Mouse (Mus musculus): ENCODE results near the gene Slc34a3. TPM values are rescaled to one million over a fixed set of nuclear protein-coding genes. Genes with fewer than 3 reads are reported as not detected.
A peak's percentile ranks its signal among the peaks of the same experiment; 100 is the strongest.

Slc34a3 gene
- total and polyA plus RNA-seq, 3 experiments, result 0.03 to 0.04 TPM; not detected in 1

- TF ChIP-seq MEF2A (IDR thresholded peaks at IDR 0.05; ENCODE audit: extremely low read depth, insufficient replicate concordance, low read depth, low read length, poor library complexity, severe bottlenecking) (no peak), TCF12 (IDR thresholded peaks at IDR 0.05; ENCODE audit: low read depth, low read length) (0 out of 2 replicates have a peak, but pooled peaks have one; percentile 47), ZC3H11A (IDR thresholded peaks at IDR 0.05; ENCODE audit: low read depth, low read length) (no peak), BHLHE40 (IDR thresholded peaks at IDR 0.05; ENCODE audit: borderline replicate concordance, low read depth, low read length) (peak; percentile 50; the same call in 1 of the 2 replicates), NELFE (IDR thresholded peaks at IDR 0.05; ENCODE audit: low read depth, low read length) (peak; percentile 75), POLR2AphosphoS2 (IDR thresholded peaks at IDR 0.05; ENCODE audit: low read length) (peak; percentile 59; the same call in 1 of the 2 replicates), SMC3 (IDR thresholded peaks at IDR 0.05; ENCODE audit: low read depth, low read length) (no peak), EP300 (IDR thresholded peaks at IDR 0.05; ENCODE audit: low read depth in 1 of 2, low read length in 2 of 2) (peak in 1 of 2 experiments; percentile 33; a peak in 1 of 4 replicates), USF2 (IDR thresholded peaks at IDR 0.05; ENCODE audit: borderline replicate concordance in 1 of 2, insufficient read depth in 1 of 2, low read depth in 1 of 2, low read length in 2 of 2) (peak in 1 of 2 experiments; percentile 67; a peak in 3 of 4 replicates), TAL1 (IDR thresholded peaks at IDR 0.05; ENCODE audit: low read length) (no peak), HCFC1 (IDR thresholded peaks at IDR 0.05; ENCODE audit: low read depth, low read length) (peak; percentile 61), ZNF384 (IDR thresholded peaks at IDR 0.05; ENCODE audit: low read depth, low read length) (no peak), SIN3A (IDR thresholded peaks at IDR 0.05; ENCODE audit: low read length) (peak; percentile 53), CTCF (IDR thresholded peaks at IDR 0.05 in 2 of 3, conservative IDR thresholded peaks at IDR 0.05 in 1 of 3; ENCODE audit: control insufficient read depth in 1 of 3, insufficient read depth in 1 of 3, low read depth in 2 of 3, low read length in 3 of 3, poor library complexity in 1 of 3, severe bottlenecking in 1 of 3) (no peak), GATA1 (IDR thresholded peaks at IDR 0.05; ENCODE audit: low read depth, low read length) (no peak), RCOR1 (IDR thresholded peaks at IDR 0.05; ENCODE audit: low read depth, low read length) (no peak; the same call in 1 of the 2 replicates)
These were observed 38.7 kb downstream of the Slc34a3 start (continued) for GRCm38 (mm10) chr2:25195211-25196156.

- H3K36me3 ChIP-seq (ENCODE audit: control insufficient read depth in 1 of 2, insufficient read depth in 2 of 2, low read length in 2 of 2), result peaks cover 0 to 17% of the 10 kb centered on the region in 2 experiments; a peak in 2 of 4 replicates
- TF ChIP-seq MAZ (IDR thresholded peaks at IDR 0.05; ENCODE audit: low read depth, low read length) (0 out of 2 replicates have a peak, but pooled peaks have one; percentile 45), ZNF384 (IDR thresholded peaks at IDR 0.05; ENCODE audit: low read depth, low read length) (no peak), MAFK (IDR thresholded peaks at IDR 0.05; ENCODE audit: borderline replicate concordance, low read depth, low read length) (no peak), MXI1 (IDR thresholded peaks at IDR 0.05; ENCODE audit: low read depth, low read length) (no peak), CTCF (IDR thresholded peaks at IDR 0.05 in 2 of 3, conservative IDR thresholded peaks at IDR 0.05 in 1 of 3; ENCODE audit: control insufficient read depth in 1 of 3, insufficient read depth in 1 of 3, low read depth in 2 of 3, low read length in 3 of 3, poor library complexity in 1 of 3, severe bottlenecking in 1 of 3) (no peak), SMC3 (IDR thresholded peaks at IDR 0.05; ENCODE audit: low read depth, low read length) (no peak), ZMIZ1 (IDR thresholded peaks at IDR 0.05; ENCODE audit: low read depth, low read length) (0 out of 2 replicates have a peak, but pooled peaks have one; percentile 38), E2F4 (IDR thresholded peaks at IDR 0.05; ENCODE audit: borderline replicate concordance, low read depth, low read length) (no peak), NELFE (IDR thresholded peaks at IDR 0.05; ENCODE audit: low read depth, low read length) (no peak; the same call in 1 of the 2 replicates), BHLHE40 (IDR thresholded peaks at IDR 0.05; ENCODE audit: borderline replicate concordance, low read depth, low read length) (peak; percentile 77), POLR2AphosphoS5 (IDR thresholded peaks at IDR 0.05; ENCODE audit: borderline replicate concordance, low read depth, low read length) (no peak), UBTF (IDR thresholded peaks at IDR 0.05; ENCODE audit: borderline replicate concordance, insufficient read depth, low read depth, low read length) (no peak), USF2 (IDR thresholded peaks at IDR 0.05; ENCODE audit: borderline replicate concordance in 1 of 2, insufficient read depth in 1 of 2, low read depth in 1 of 2, low read length in 2 of 2) (no peak), MAX (IDR thresholded peaks at IDR 0.05; ENCODE audit: low read length) (no peak), MYC (IDR thresholded peaks at IDR 0.05; ENCODE audit: low read depth, low read length) (no peak), TCF12 (IDR thresholded peaks at IDR 0.05; ENCODE audit: low read depth, low read length) (0 out of 2 replicates have a peak, but pooled peaks have one; percentile 4), POLR2A (IDR thresholded peaks at IDR 0.05; ENCODE audit: control insufficient read depth in 1 of 2, insufficient read depth in 1 of 2, low read depth in 1 of 2, low read length in 2 of 2, poor library complexity in 1 of 2) (peak in 1 of 2 experiments; percentile 62; a peak in 2 of 4 replicates), HCFC1 (IDR thresholded peaks at IDR 0.05; ENCODE audit: low read depth, low read length) (0 out of 2 replicates have a peak, but pooled peaks have one; percentile 11), POLR2AphosphoS2 (IDR thresholded peaks at IDR 0.05; ENCODE audit: low read length) (no peak; the same call in 1 of the 2 replicates), SIN3A (IDR thresholded peaks at IDR 0.05; ENCODE audit: low read length) (peak; percentile 2; the same call in 1 of the 2 replicates), MEF2A (IDR thresholded peaks at IDR 0.05; ENCODE audit: extremely low read depth, insufficient replicate concordance, low read depth, low read length, poor library complexity, severe bottlenecking) (no peak)
These were observed 39.5 kb downstream of the Slc34a3 start for GRCm38 (mm10) chr2:25194486-25195171.

More at GRCm38 (mm10) chr2:25194486-25195171, 39.5 kb downstream of the Slc34a3 start:
- Histone ChIP-seq H3K27me3 (ENCODE audit: control insufficient read depth in 1 of 2, insufficient read depth in 2 of 2, low read length in 2 of 2) (no peaks in the 10 kb centered on the region), H3K27ac (ENCODE audit: control insufficient read depth, low read depth, low read length) (peak overlapping the region; percentile 96), H3K9ac (ENCODE audit: control insufficient read depth, low read depth, low read length, poor library complexity, severe bottlenecking) (peak overlapping the region; percentile 87), H3K4me1 (ENCODE audit: control insufficient read depth in 1 of 2, insufficient read depth in 2 of 2, low read length in 2 of 2) (peaks cover 6 to 32% of the 10 kb centered on the region in 2 experiments), H3K9me3 (replicated peaks; ENCODE audit: insufficient read depth, low read length) (no peaks in the 10 kb centered on the region), H3K79me2 (ENCODE audit: control insufficient read depth, insufficient read depth, low read length, poor library complexity) (peaks cover 21% of the 10 kb centered on the region), H3K4me3 (ENCODE audit: control insufficient read depth in 1 of 2, insufficient read depth in 1 of 2, low read depth in 2 of 2, low read length in 2 of 2) (peak overlapping the region; percentile 57 to 72)
- DNase-seq (ENCODE audit: low read depth, low spot score), result peak; percentile 78
